Mouse (Mus musculus): ENCODE measurements around the gene Il1rl1. TPM values are rescaled to one million over a fixed set of nuclear protein-coding genes. Genes with fewer than 3 reads are reported as not detected.

Gene Il1rl1
- total and polyA plus RNA-seq, 3 experiments = 10.2 to 231 (median 196) TPM

DNA sequence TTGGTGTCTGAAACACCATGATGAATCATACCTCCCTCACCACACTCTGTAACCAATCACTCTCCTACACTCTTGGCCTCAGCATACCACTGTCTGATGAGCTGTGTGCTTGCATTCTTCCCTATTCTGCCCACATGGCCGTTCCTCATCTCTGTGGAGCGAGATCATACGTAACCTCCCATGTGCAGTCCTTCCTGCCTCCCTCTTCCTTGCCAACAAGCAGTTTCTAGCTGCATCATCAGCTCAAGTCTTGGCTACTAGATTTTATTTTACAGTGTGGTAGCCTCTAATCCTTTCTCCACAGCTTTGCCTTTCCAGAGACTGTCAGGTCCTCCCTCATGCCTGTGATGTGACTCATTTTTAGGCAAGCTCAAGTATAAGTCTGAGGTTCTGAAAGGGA is 15.4 kb downstream of the Il1rl1 start:
- peaks cover 90% of the 10 kb centered on the region for H3K36me3 ChIP-seq (replicated peaks)
- TF ChIP-seq TAL1 (conservative IDR thresholded peaks at IDR 0.05; ENCODE audit: low read depth, low read length) (no peak), GATA1 (IDR thresholded peaks at IDR 0.05; ENCODE audit: borderline replicate concordance, low read length) (no peak), CTCF (IDR thresholded peaks at IDR 0.05; ENCODE audit: low read depth, low read length) (no peak), GATA2 (IDR thresholded peaks at IDR 0.05; ENCODE audit: borderline replicate concordance, low read depth, low read length) (no peak), POLR2AphosphoS5 (IDR thresholded peaks at IDR 0.05; ENCODE audit: insufficient replicate concordance, low read depth, low read length) (no peak)
- ATAC-seq (ENCODE audit: extremely low read depth, insufficient number of reproducible peaks, low FRiP score, poor library complexity, severe bottlenecking) (no peak), DNase-seq (ENCODE audit: low spot score) (no peak)
- H3K9me3 ChIP-seq (replicated peaks) = no peaks in the 10 kb centered on the region
- H3K27me3 ChIP-seq (ENCODE audit: insufficient read depth, low read length) = no peaks in the 10 kb centered on the region
- H3K4me3 ChIP-seq (ENCODE audit: low read depth, low read length) = no peak overlapping the region
- H3K4me1 ChIP-seq (ENCODE audit: insufficient read depth, low read depth, low read length) = peaks cover 33% of the 10 kb centered on the region

GRCm38 (mm10) chr1:40465477-40466430 is 36.4 kb downstream of the Il1rl1 start, which contains the start of gene Il18r1:
Gene Il18r1 (plus strand): TSS chr1:40465552.
- no peak within 1 kb of the TSS; the same call in 1 of the 2 replicates for H3K4me3 ChIP-seq (ENCODE audit: low read depth, low read length)
- no peak for DNase-seq (ENCODE audit: low spot score)

DNA sequence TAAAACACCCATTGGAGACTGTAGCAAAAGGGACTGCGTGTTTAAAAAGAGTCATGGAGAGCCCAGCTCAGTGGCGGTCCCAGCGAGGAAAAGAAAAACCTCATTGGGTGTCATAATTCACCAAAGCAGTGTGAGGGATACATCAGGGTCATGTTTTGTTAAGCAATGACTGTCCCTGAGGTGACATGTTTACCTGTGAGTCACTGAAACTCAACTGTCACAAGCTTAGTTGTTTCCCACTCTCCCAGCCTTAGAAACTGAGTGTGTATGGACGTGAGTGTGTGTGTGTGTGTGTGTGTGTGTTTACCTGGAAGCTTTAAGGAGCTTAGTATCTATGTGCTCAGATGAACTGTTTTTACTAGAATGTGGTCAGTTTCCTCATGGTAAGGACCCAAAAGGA is 37.9 kb downstream of the Il1rl1 start:
- H3K4me3 ChIP-seq (ENCODE audit: low read depth, low read length) = no peak overlapping the region
- TF ChIP-seq CTCF (IDR thresholded peaks at IDR 0.05; ENCODE audit: low read depth, low read length) (no peak), GATA2 (IDR thresholded peaks at IDR 0.05; ENCODE audit: borderline replicate concordance, low read depth, low read length) (no peak), POLR2AphosphoS5 (IDR thresholded peaks at IDR 0.05; ENCODE audit: insufficient replicate concordance, low read depth, low read length) (no peak), GATA1 (IDR thresholded peaks at IDR 0.05; ENCODE audit: borderline replicate concordance, low read length) (no peak), TAL1 (conservative IDR thresholded peaks at IDR 0.05; ENCODE audit: low read depth, low read length) (no peak)
- peaks cover 38% of the 10 kb centered on the region for H3K36me3 ChIP-seq (replicated peaks)
- H3K9me3 ChIP-seq (replicated peaks) = no peaks in the 10 kb centered on the region
- H3K27me3 ChIP-seq (ENCODE audit: insufficient read depth, low read length) = no peaks in the 10 kb centered on the region; the same call in 1 of the 2 replicates
- H3K4me1 ChIP-seq (ENCODE audit: insufficient read depth, low read depth, low read length) = peaks cover 24% of the 10 kb centered on the region
- no peak for DNase-seq (ENCODE audit: low spot score)
- no peak for ATAC-seq (ENCODE audit: extremely low read depth, insufficient number of reproducible peaks, low FRiP score, poor library complexity, severe bottlenecking)

More at GRCm38 (mm10) chr1:40465477-40466430, 36.4 kb downstream of the Il1rl1 start, which contains the start of gene Il18r1:
- peaks cover 24% of the 10 kb centered on the region for H3K4me1 ChIP-seq (ENCODE audit: insufficient read depth, low read depth, low read length)
- H3K27me3 ChIP-seq (ENCODE audit: insufficient read depth, low read length) = no peaks in the 10 kb centered on the region; the same call in 1 of the 2 replicates
- TF ChIP-seq GATA2 (IDR thresholded peaks at IDR 0.05; ENCODE audit: borderline replicate concordance, low read depth, low read length) (no peak), POLR2AphosphoS5 (IDR thresholded peaks at IDR 0.05; ENCODE audit: insufficient replicate concordance, low read depth, low read length) (no peak), CTCF (IDR thresholded peaks at IDR 0.05; ENCODE audit: low read depth, low read length) (no peak), TAL1 (conservative IDR thresholded peaks at IDR 0.05; ENCODE audit: low read depth, low read length) (no peak), GATA1 (IDR thresholded peaks at IDR 0.05; ENCODE audit: borderline replicate concordance, low read length) (no peak)
- ATAC-seq (ENCODE audit: extremely low read depth, insufficient number of reproducible peaks, low FRiP score, poor library complexity, severe bottlenecking) = peak; percentile 25
- H3K9me3 ChIP-seq (replicated peaks) = no peaks in the 10 kb centered on the region
- H3K36me3 ChIP-seq (replicated peaks) = peaks cover 53% of the 10 kb centered on the region

DNA sequence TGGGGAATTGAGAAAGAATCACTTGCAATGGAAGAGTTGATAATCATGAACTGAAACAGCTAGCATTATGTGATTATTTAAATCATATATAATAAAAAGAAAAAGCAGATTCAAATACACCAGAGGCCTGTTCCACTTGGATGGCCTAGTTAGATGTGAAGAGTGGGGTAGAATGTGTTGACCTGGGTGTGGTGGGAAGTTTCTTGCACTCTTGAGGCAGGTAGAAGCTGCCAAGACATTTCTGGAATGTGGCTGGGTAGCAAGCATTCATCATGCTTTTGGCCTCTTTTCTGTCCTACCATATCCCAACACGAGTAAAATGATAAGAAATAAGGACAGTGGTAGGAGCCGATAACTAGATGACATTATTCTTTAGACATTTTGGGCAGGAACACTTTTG is 39.4 kb downstream of the Il1rl1 start:
- ATAC-seq (ENCODE audit: extremely low read depth, insufficient number of reproducible peaks, low FRiP score, poor library complexity, severe bottlenecking) (no peak), DNase-seq (ENCODE audit: low spot score) (no peak)
- peaks cover 25% of the 10 kb centered on the region for H3K4me1 ChIP-seq (ENCODE audit: insufficient read depth, low read depth, low read length)
- H3K4me3 ChIP-seq (ENCODE audit: low read depth, low read length) = no peak overlapping the region
- H3K27me3 ChIP-seq (ENCODE audit: insufficient read depth, low read length) = peaks cover 5% of the 10 kb centered on the region
- H3K9me3 ChIP-seq (replicated peaks) = no peaks in the 10 kb centered on the region
- TF ChIP-seq GATA2 (IDR thresholded peaks at IDR 0.05; ENCODE audit: borderline replicate concordance, low read depth, low read length) (no peak), CTCF (IDR thresholded peaks at IDR 0.05; ENCODE audit: low read depth, low read length) (no peak), TAL1 (conservative IDR thresholded peaks at IDR 0.05; ENCODE audit: low read depth, low read length) (no peak), GATA1 (IDR thresholded peaks at IDR 0.05; ENCODE audit: borderline replicate concordance, low read length) (no peak), POLR2AphosphoS5 (IDR thresholded peaks at IDR 0.05; ENCODE audit: insufficient replicate concordance, low read depth, low read length) (no peak)
- H3K36me3 ChIP-seq (replicated peaks) = peaks cover 26% of the 10 kb centered on the region

- Histone ChIP-seq H3K36me3 (replicated peaks) (peaks cover 16% of the 10 kb centered on the region), H3K9me3 (replicated peaks) (no peaks in the 10 kb centered on the region), H3K4me3 (ENCODE audit: low read depth, low read length) (no peak overlapping the region), H3K27me3 (ENCODE audit: insufficient read depth, low read length) (peaks cover 14% of the 10 kb centered on the region), H3K4me1 (ENCODE audit: insufficient read depth, low read depth, low read length) (peaks cover 27% of the 10 kb centered on the region)
- ATAC-seq (ENCODE audit: extremely low read depth, insufficient number of reproducible peaks, low FRiP score, poor library complexity, severe bottlenecking) (no peak), DNase-seq (ENCODE audit: low spot score) (no peak)
- no peak for TF ChIP-seq GATA2 (IDR thresholded peaks at IDR 0.05; ENCODE audit: borderline replicate concordance, low read depth, low read length)
- no peak for TF ChIP-seq TAL1 (conservative IDR thresholded peaks at IDR 0.05; ENCODE audit: low read depth, low read length)
- TF ChIP-seq GATA1 (IDR thresholded peaks at IDR 0.05; ENCODE audit: borderline replicate concordance, low read length) = no peak
Measured at GRCm38 (mm10) chr1:40469900-40470299, 40.5 kb downstream of the Il1rl1 start.

GRCm38 (mm10) chr1:40472401-40472800 is 43.0 kb downstream of the Il1rl1 start:
- ATAC-seq (ENCODE audit: extremely low read depth, insufficient number of reproducible peaks, low FRiP score, poor library complexity, severe bottlenecking) = no peak

More at GRCm38 (mm10) chr1:40472401-40472800, 43.0 kb downstream of the Il1rl1 start:
- TF ChIP-seq GATA2 (IDR thresholded peaks at IDR 0.05; ENCODE audit: borderline replicate concordance, low read depth, low read length) (no peak), TAL1 (conservative IDR thresholded peaks at IDR 0.05; ENCODE audit: low read depth, low read length) (no peak)
- Histone ChIP-seq H3K4me1 (ENCODE audit: insufficient read depth, low read depth, low read length) (peaks cover 16% of the 10 kb centered on the region), H3K27me3 (ENCODE audit: insufficient read depth, low read length) (peaks cover 25% of the 10 kb centered on the region), H3K4me3 (ENCODE audit: low read depth, low read length) (no peak overlapping the region), H3K36me3 (replicated peaks) (no peaks in the 10 kb centered on the region), H3K9me3 (replicated peaks) (no peaks in the 10 kb centered on the region)
- no peak for DNase-seq (ENCODE audit: low spot score)
